In genomic region chr10:41652094-41652775, GRCm38 (mm10) we compare ENCODE assay signal across 12 mouse cellular contexts.
DNase-seq lines count a peak whose midpoint lies in the region; ATAC-seq and TF ChIP-seq lines count a peak whose summit lies in the region.
"Had no signal": no experiment of that assay in that cellular context is flagged by ENCODE, and none has a peak within 500 bp of the region (broad histone marks: within the 10 kb centered on the region; RNA-seq: fewer than 3 reads in every experiment).

No protein-coding gene starts in this region.

- no peak for TF ChIP-seq CTCF in Patski (IDR thresholded peaks at IDR 0.05)

- H3K9me3 ChIP-seq in lung, embryonic 15.5 days = no peaks in the 10 kb centered on the region
- H3K9me3 ChIP-seq in midbrain, embryonic 16.5 days (replicated peaks; ENCODE audit: control insufficient read depth, low read length, poor library complexity, severe bottlenecking) = no peaks in the 10 kb centered on the region
- H3K9me3 ChIP-seq in kidney, embryonic 14.5 days (ENCODE audit: control insufficient read depth, low read length) = no peaks in the 10 kb centered on the region
- H3K9me3 ChIP-seq: megakaryocyte, embryonic 14.5 days had no signal

- POLR2A ChIA-PET in Patski (lab: Charles Lee) = no interaction called here

- H3K4me3 ChIP-seq in lung, embryonic 15.5 days = no peak overlapping the region
- H3K4me3 ChIP-seq in midbrain, embryonic 16.5 days (ENCODE audit: low read depth, low read length) = no peak overlapping the region
- H3K4me3 ChIP-seq in kidney, embryonic 14.5 days (ENCODE audit: low read length) = no peak overlapping the region
- H3K4me3 ChIP-seq: megakaryocyte, embryonic 14.5 days had no signal

- ATAC-seq in Patski = no peak
- peak; percentile 74 for ATAC-seq in lung, embryonic 15.5 days (ENCODE audit: borderline replicate concordance, extremely low read depth, low FRiP score, low TSS enrichment)
- peak; percentile 51; the same call in 1 of the 2 replicates for ATAC-seq in midbrain, embryonic 16.5 days
- no peak for ATAC-seq in kidney, embryonic 14.5 days (ENCODE audit: low FRiP score, low TSS enrichment)
- ATAC-seq: CD4-positive, CD25-positive, alpha-beta regulatory T cell, adult 4 months had no signal

- H3K27me3 ChIP-seq in Patski = no peaks in the 10 kb centered on the region
- no peaks in the 10 kb centered on the region for H3K27me3 ChIP-seq in lung, embryonic 15.5 days
- H3K27me3 ChIP-seq in midbrain, embryonic 16.5 days (ENCODE audit: control insufficient read depth, insufficient read depth, low read depth, low read length) = no peaks in the 10 kb centered on the region
- H3K27me3 ChIP-seq in kidney, embryonic 14.5 days (ENCODE audit: control insufficient read depth, insufficient read depth, low read length) = no peaks in the 10 kb centered on the region

- CTCF ChIA-PET in Patski (lab: Charles Lee) = interaction anchor here (1.3 to 2.1 kb wide), 2 partner anchors 10 to 30 kb away, joined by 3 to 6 read pairs; no protein-coding TSS in a partner anchor

- no peak overlapping the region for H3K9ac ChIP-seq in lung, embryonic 15.5 days
- H3K9ac ChIP-seq in midbrain, embryonic 16.5 days (ENCODE audit: low read depth, low read length) = no peak overlapping the region
- no peak overlapping the region for H3K9ac ChIP-seq in kidney, embryonic 14.5 days (ENCODE audit: low read depth, low read length)

- WGBS in lung, embryonic 15.5 days = 15% methylated on average over 6 of the region's 6 CpGs
- WGBS in midbrain, embryonic 16.5 days = 19% methylated on average over 6 of the region's 6 CpGs
- WGBS in kidney, embryonic 14.5 days = 46% methylated on average over 6 of the region's 6 CpGs

- peaks cover 26% of the 10 kb centered on the region for H3K4me1 ChIP-seq in lung, embryonic 15.5 days
- H3K4me1 ChIP-seq in midbrain, embryonic 16.5 days (ENCODE audit: control insufficient read depth, insufficient read depth, low read length) = no peaks in the 10 kb centered on the region
- peaks cover 2% of the 10 kb centered on the region; the same call in 1 of the 2 replicates for H3K4me1 ChIP-seq in kidney, embryonic 14.5 days (ENCODE audit: control insufficient read depth, insufficient read depth, low read length)
- H3K4me1 ChIP-seq: megakaryocyte, embryonic 14.5 days had no signal

- DNase-seq in heart, adult 11 months = peak; percentile 34
- no peak for DNase-seq in heart, postnatal 10 days
- peak; percentile 6 for DNase-seq in Patski (ENCODE audit: low read depth, low spot score)
- no peak for DNase-seq in frontal cortex, postnatal 36 days (ENCODE audit: low spot score in 2 of 2)
- DNase-seq in layer of hippocampus, postnatal 36 days = no peak
- DNase-seq: kidney, adult 2 months; layer of hippocampus, adult 9-11 months had no signal

- peak overlapping the region; percentile 58 for H3K27ac ChIP-seq in lung, embryonic 15.5 days
- H3K27ac ChIP-seq in midbrain, embryonic 16.5 days (ENCODE audit: low read length) = no peak overlapping the region
- H3K27ac ChIP-seq in kidney, embryonic 14.5 days (ENCODE audit: low read depth, low read length) = no peak overlapping the region

- in situ Hi-C loops in Patski (cut with MboI; ENCODE audit: low pct_unique_long_range_greater_than_20kb) = no loop called here

- intact Hi-C loops in heart, postnatal 10 days (cut with DNase I) = no loop called here

- no peaks in the 10 kb centered on the region for H3K36me3 ChIP-seq in lung, embryonic 15.5 days
- H3K36me3 ChIP-seq in midbrain, embryonic 16.5 days (ENCODE audit: control insufficient read depth, insufficient read depth, low read length) = no peaks in the 10 kb centered on the region
- no peaks in the 10 kb centered on the region for H3K36me3 ChIP-seq in kidney, embryonic 14.5 days (ENCODE audit: control insufficient read depth, insufficient read depth, low read length)

- peak overlapping the region; percentile 45 for H3K4me2 ChIP-seq in lung, embryonic 15.5 days
- no peak overlapping the region for H3K4me2 ChIP-seq in midbrain, embryonic 16.5 days (ENCODE audit: low read length)
- H3K4me2 ChIP-seq in kidney, embryonic 14.5 days (replicated peaks; ENCODE audit: low read depth, low read length) = no peak overlapping the region

Comparison
In these comparisons a context has a peak if more than half of its experiments do, and no peak if none do; other contexts are left out.
1. DNase-seq: peak in heart, adult 11 months (single experiment) and Patski (single experiment); none in heart, postnatal 10 days (0 of 2), frontal cortex, postnatal 36 days (0 of 2) and layer of hippocampus, postnatal 36 days (0 of 2).
2. ATAC-seq: peak in lung, embryonic 15.5 days (single experiment) and midbrain, embryonic 16.5 days (single experiment); none in Patski (single experiment) and kidney, embryonic 14.5 days (single experiment).